Mouse (Mus musculus) ES-CJ7 (cell line): ENCODE data around the gene Chp2.
A peak's percentile ranks its signal among the peaks of the same experiment; 100 is the strongest.

Source experiments
- DNase-seq: peaks from one replicate; pipeline ENCODE4 v3.0.0; 2011; ENCODE audit warnings: low read depth, low spot score

The Chp2 gene

GRCm38 (mm10) chr7:122219315-122219801, at the start of gene Chp2:
Gene Chp2 (plus strand): TSS chr7:122219496.
- no peak for DNase-seq

GRCm38 (mm10) chr7:122170705-122171104, 48.6 kb upstream of the Chp2 start:
- DNase-seq, result no peak

- no peak for DNase-seq
Observed at GRCm38 (mm10) chr7:122171613-122172012, 47.7 kb upstream of the Chp2 start.

GRCm38 (mm10) chr7:122180720-122181119, 38.6 kb upstream of the Chp2 start:
- no peak for DNase-seq

GRCm38 (mm10) chr7:122184569-122184968, 34.7 kb upstream of the Chp2 start:
- no peak for DNase-seq

- no peak for DNase-seq
Observed at GRCm38 (mm10) chr7:122186043-122186442, 33.3 kb upstream of the Chp2 start, which contains the start of gene Ern2. Gene Ern2 (minus strand): TSS chr7:122186207.

- peak; percentile 76 for DNase-seq
Observed at GRCm38 (mm10) chr7:122189484-122189883, 29.8 kb upstream of the Chp2 start.

- peak; percentile 54 for DNase-seq
Observed at GRCm38 (mm10) chr7:122191097-122191496, 28.2 kb upstream of the Chp2 start.

- DNase-seq, result peak; percentile 40
Observed at GRCm38 (mm10) chr7:122193919-122194318, 25.4 kb upstream of the Chp2 start.

GRCm38 (mm10) chr7:122196771-122197170, 22.5 kb upstream of the Chp2 start:
- no peak for DNase-seq

- DNase-seq, result peak; percentile 76
Observed at GRCm38 (mm10) chr7:122197306-122197705, 22.0 kb upstream of the Chp2 start.

GRCm38 (mm10) chr7:122199296-122199695, 20.0 kb upstream of the Chp2 start:
- DNase-seq, result peak; percentile 59

GRCm38 (mm10) chr7:122203936-122204335, 15.4 kb upstream of the Chp2 start:
- no peak for DNase-seq

- DNase-seq, result no peak
Observed at GRCm38 (mm10) chr7:122206121-122206520, 13.2 kb upstream of the Chp2 start.

- DNase-seq, result no peak
Observed at GRCm38 (mm10) chr7:122208276-122209021, 10.8 kb upstream of the Chp2 start.

GRCm38 (mm10) chr7:122226020-122226742, 6.9 kb downstream of the Chp2 start:
- DNase-seq, result no peak

GRCm38 (mm10) chr7:122226744-122227143, 7.4 kb downstream of the Chp2 start:
- no peak for DNase-seq

- DNase-seq, result peak; percentile 55
Observed at GRCm38 (mm10) chr7:122229306-122229705, 10.0 kb downstream of the Chp2 start.

- peak; percentile 72 for DNase-seq
Observed at GRCm38 (mm10) chr7:122229916-122230315, 10.6 kb downstream of the Chp2 start.

GRCm38 (mm10) chr7:122230866-122231265, 11.6 kb downstream of the Chp2 start:
- no peak for DNase-seq

GRCm38 (mm10) chr7:122238939-122239338, 19.6 kb downstream of the Chp2 start:
- DNase-seq, result no peak

- DNase-seq, result no peak
Observed at GRCm38 (mm10) chr7:122240413-122241119, 21.3 kb downstream of the Chp2 start.
